Mouse (Mus musculus) heart, postnatal 36 days (tissue): ENCODE data around the gene Tmem251. TPM values are rescaled to one million over a fixed set of nuclear protein-coding genes. Genes with fewer than 3 reads are reported as not detected.

Source experiments
- total RNA-seq, 2 experiments: library from RNA; stranded (reverse); gene quantifications; 2 replicates each; pipeline ENCODE4 v1.2.3; 2021

Tmem251 gene
- total RNA-seq, 2 experiments from 2014 or later: 3.7 to 3.9 TPM

Other genes with a start within 250 kb of the Tmem251 start
- gene Chga, start 188.8 kb upstream of the Tmem251 start, total RNA-seq: not detected
- gene Itpk1, start 38.8 kb upstream of the Tmem251 start, total RNA-seq: 1 to 10 TPM; 6.8 to 8.8 TPM
- gene Moap1, start 101 bp upstream of the Tmem251 start, total RNA-seq: 1 to 10 TPM; 7.6 to 7.7 TPM
- not detected for gene Gm28051, start 14.0 kb downstream of the Tmem251 start, total RNA-seq
- 1 to 10 TPM; 9.3 to 9.4 TPM for gene Gon7, start 14.0 kb downstream of the Tmem251 start, total RNA-seq
- 10 to 100 TPM; 25.3 to 27.6 TPM for gene Ubr7, start 14.2 kb downstream of the Tmem251 start, total RNA-seq
- gene Gm20604, start 14.9 kb downstream of the Tmem251 start, total RNA-seq: 1 to 10 TPM; 4.3 to 4.6 TPM
- gene Btbd7, start 134.7 kb downstream of the Tmem251 start, total RNA-seq: 10 to 100 TPM; 24.9 to 28.0 TPM
- not detected for gene Cox8c, start 155.6 kb downstream of the Tmem251 start, total RNA-seq
- gene Unc79, start 205.1 kb downstream of the Tmem251 start, total RNA-seq: not detected